Mouse (Mus musculus): ENCODE data around the gene Ptprd.

- TF ChIP-seq CTCF (IDR thresholded peaks at IDR 0.05; ENCODE audit: control insufficient read depth, insufficient read depth, low read length) (no peak), POLR2A (IDR thresholded peaks at IDR 0.05; ENCODE audit: borderline replicate concordance, control insufficient read depth, low read depth, low read length) (no peak)
Observed at GRCm38 (mm10) chr4:76590722-76591121, 1621.0 kb downstream of the Ptprd start.
